Mouse (Mus musculus) limb, embryonic 11.5 days (tissue): Measurements from ENCODE around the gene Muc20. TPM values are rescaled to one million over a fixed set of nuclear protein-coding genes. Genes with fewer than 3 reads are reported as not detected.

Experiments
- ATAC-seq: fragments of 200-750 bp; cut with Nextera tagmentation; 2 replicates; pipeline ENCODE4 v1.8.0; 2017; ENCODE audit warnings: low read depth; ENCODE audit not compliant: insufficient number of reproducible peaks, low FRiP score, low TSS enrichment
- DNase-seq: peaks from one replicate; pipeline ENCODE4 v3.0.0-alpha.2; 2015; ENCODE audit warnings: low spot score
- H3K27ac ChIP-seq: fragments of 300-500 bp; sonication (generic); replicated peaks from 2 replicates; pipeline ENCODE4 v1.5.1; 2014; ENCODE audit warnings: low read depth, mild to moderate bottlenecking, low read length
- H3K27me3 ChIP-seq: fragments of 300-500 bp; sonication (generic); 2 replicates; pipeline ENCODE4 v1.6.1; 2014; ENCODE audit warnings: mild to moderate bottlenecking, low read length, mixed read lengths; ENCODE audit not compliant: control insufficient read depth, insufficient read depth
- H3K36me3 ChIP-seq: fragments of 300-500 bp; sonication (generic); 2 replicates; pipeline ENCODE4 v1.6.1; 2014; ENCODE audit warnings: mild to moderate bottlenecking, low read length, moderate library complexity, mixed read lengths; ENCODE audit not compliant: control insufficient read depth, insufficient read depth
- H3K4me1 ChIP-seq: fragments of 300-500 bp; sonication (generic); 2 replicates; pipeline ENCODE4 v1.6.1; 2014; ENCODE audit warnings: low read length, mixed read lengths; ENCODE audit not compliant: control insufficient read depth, insufficient read depth
- H3K4me2 ChIP-seq: fragments of 300-500 bp; sonication (generic); 2 replicates; pipeline ENCODE4 v1.6.1; 2014; ENCODE audit warnings: low read depth, mild to moderate bottlenecking, moderate library complexity; ENCODE audit not compliant: severe bottlenecking
- H3K4me3 ChIP-seq: fragments of 300-500 bp; sonication (generic); 2 replicates; pipeline ENCODE4 v1.5.1; 2014; ENCODE audit warnings: low read depth, low read length
- H3K9ac ChIP-seq: fragments of 300-500 bp; sonication (generic); 2 replicates; pipeline ENCODE4 v1.6.1; 2014; ENCODE audit warnings: mild to moderate bottlenecking, low read length
- H3K9me3 ChIP-seq: fragments of 300-500 bp; sonication (generic); 2 replicates; pipeline ENCODE4 v1.6.1; 2016; ENCODE audit warnings: low read length; ENCODE audit not compliant: control insufficient read depth
- WGBS: fragments of 180-500 bp; shearing (Covaris S2); extraction: QIAGEN DNeasy Blood & Tissue Kit; methylation state at CpG from one replicate; pipeline ENCODE4 v1.1.7; 2014; 5-methylcytosine and 5-hydroxymethylcytosine counted together
- polyA plus RNA-seq: library from polyadenylated mRNA; unstranded; fragments of >200 nt; fragmentation: Nextera tagmentation; extraction: Ambion mirVana; gene quantifications from 2 replicates; pipeline ENCODE4 v1.2.1, GENCODE M21; 2014

The Muc20 gene
- polyA plus RNA-seq: not detected in 2 replicates

DNA sequence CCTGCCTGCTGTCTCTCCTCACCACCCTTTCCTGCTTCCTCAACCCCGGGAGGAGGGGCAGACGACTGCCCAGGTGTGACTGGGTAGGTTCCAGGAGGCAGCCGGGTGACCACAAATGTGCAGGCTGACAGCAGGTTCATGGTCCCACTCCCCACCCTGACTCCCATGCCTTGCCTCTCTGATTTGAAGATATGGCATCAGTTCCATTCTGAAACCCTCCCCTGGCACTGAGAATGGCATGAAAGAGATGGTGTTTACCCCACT is at the start of gene Muc20:
Gene Muc20, minus strand, starts transcription at position 10 of the 264 bp plus-strand sequence.
- H3K4me2 ChIP-seq: no peak within 1 kb of the TSS
- H3K27me3 ChIP-seq: no peaks in the 10 kb centered on the region
- ATAC-seq: no peak
- DNase-seq: no peak
- 80% methylated on average over 3 of the region's 3 CpGs for WGBS
- H3K36me3 ChIP-seq: no peaks in the 10 kb centered on the region
- H3K4me1 ChIP-seq: no peaks in the 10 kb centered on the region
- H3K9ac ChIP-seq: no peak within 1 kb of the TSS
- no peak within 1 kb of the TSS for H3K27ac ChIP-seq
- no peak within 1 kb of the TSS for H3K4me3 ChIP-seq
- no peaks in the 10 kb centered on the region for H3K9me3 ChIP-seq

DNA sequence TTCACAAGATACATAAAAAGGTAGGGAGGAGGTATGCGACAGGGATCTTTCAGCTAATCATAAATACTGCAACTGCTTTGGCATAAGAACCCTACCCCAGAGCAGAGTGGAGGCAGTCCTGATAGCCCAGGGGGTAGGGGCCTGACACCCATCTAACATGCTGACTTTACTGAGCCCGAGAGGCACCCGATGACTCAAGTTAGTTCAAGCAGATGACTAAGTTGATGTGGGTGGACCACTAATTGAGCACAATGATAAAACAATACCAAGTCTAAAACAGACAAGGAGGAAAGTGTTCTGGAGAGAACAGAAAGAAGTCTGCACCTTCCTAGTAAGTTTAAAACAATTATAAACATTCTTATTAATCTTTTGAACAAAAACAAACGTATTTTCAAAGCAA is 34.3 kb upstream of the Muc20 start:
- 85% methylated on average over 4 of the region's 4 CpGs for WGBS
- no peaks in the 10 kb centered on the region for H3K4me1 ChIP-seq
- ATAC-seq (no peak), DNase-seq (no peak)
- no peaks in the 10 kb centered on the region for H3K27me3 ChIP-seq
- no peak overlapping the region for H3K9ac ChIP-seq
- peaks cover 4% of the 10 kb centered on the region for H3K36me3 ChIP-seq
- H3K4me3 ChIP-seq: no peak overlapping the region
- H3K9me3 ChIP-seq: no peaks in the 10 kb centered on the region
- no peak overlapping the region for H3K27ac ChIP-seq
- H3K4me2 ChIP-seq: no peak overlapping the region

DNA sequence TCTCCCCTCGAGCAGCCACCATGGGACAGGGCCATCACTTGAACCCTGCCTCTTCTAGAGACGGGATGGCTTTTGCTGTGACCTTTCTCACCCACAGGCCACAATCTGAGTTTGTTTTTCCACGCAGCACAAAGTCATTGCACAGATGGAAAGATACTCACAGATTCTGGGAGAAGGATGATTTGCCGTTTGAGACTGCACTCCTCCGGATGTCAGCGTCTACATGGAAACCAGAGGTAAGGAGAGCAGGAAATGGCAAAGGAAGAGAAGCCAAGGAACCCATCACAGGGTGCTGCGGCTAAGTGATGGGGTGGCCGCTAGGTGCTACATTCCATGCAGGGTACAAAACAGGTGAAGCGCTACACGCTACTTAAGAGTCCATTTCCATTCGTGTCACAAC is 31.9 kb upstream of the Muc20 start:
- H3K9me3 ChIP-seq: no peaks in the 10 kb centered on the region
- H3K27ac ChIP-seq: no peak overlapping the region
- H3K9ac ChIP-seq: no peak overlapping the region
- no peak overlapping the region for H3K4me3 ChIP-seq
- peaks cover 3% of the 10 kb centered on the region for H3K36me3 ChIP-seq
- 86% methylated on average over 11 of the region's 11 CpGs for WGBS
- H3K4me1 ChIP-seq: no peaks in the 10 kb centered on the region
- DNase-seq: no peak
- no peak overlapping the region for H3K4me2 ChIP-seq
- no peak for ATAC-seq
- H3K27me3 ChIP-seq: no peaks in the 10 kb centered on the region

DNA sequence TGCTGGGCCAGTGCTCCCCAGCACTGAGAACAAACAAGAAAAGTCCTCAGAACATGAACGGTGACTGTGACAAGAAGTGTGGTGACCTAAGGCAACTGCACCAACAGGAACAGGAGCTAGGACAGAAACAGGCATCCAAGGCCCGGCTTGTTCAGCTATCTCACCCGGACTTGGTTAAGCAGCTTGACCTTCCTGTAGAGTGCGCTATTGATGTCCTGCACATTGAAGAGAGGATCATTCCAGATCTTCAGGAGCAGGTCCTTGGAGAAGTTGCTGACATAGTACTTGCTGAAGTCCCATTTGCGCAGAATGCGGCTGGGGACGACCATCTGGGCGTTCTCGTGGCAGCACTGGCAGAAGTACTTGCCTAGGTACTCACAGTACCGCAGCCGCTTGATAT is 29.3 kb upstream of the Muc20 start:
- H3K4me3 ChIP-seq: no peak overlapping the region
- no peak overlapping the region for H3K27ac ChIP-seq
- H3K9ac ChIP-seq: no peak overlapping the region
- 94% methylated on average over 11 of the region's 11 CpGs for WGBS
- H3K4me2 ChIP-seq: no peak overlapping the region
- DNase-seq (no peak), ATAC-seq (no peak)
- no peaks in the 10 kb centered on the region for H3K4me1 ChIP-seq
- no peaks in the 10 kb centered on the region for H3K27me3 ChIP-seq
- H3K9me3 ChIP-seq: no peaks in the 10 kb centered on the region
- peaks cover 4% of the 10 kb centered on the region for H3K36me3 ChIP-seq

DNA sequence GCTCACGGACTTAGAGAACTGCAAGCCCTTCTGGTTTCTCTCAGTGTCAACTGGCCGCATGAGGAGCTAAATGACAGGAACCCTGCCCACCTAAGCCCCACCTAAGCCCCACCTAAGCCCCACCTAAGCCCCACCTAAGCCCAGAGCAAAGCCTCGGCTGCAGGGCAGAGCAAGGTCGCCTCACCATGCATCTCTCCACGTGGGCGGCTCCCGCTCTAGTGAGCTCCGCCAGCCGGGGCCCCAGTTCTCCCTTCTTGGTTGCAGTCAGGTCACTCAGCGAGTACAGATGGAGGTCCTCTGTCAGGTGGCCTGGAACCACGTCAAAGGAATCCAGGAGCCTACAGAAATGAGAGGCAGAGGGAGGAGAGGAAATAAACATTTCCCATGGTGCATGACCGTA is 28.1 kb upstream of the Muc20 start:
- Histone ChIP-seq H3K9ac (no peak overlapping the region), H3K9me3 (no peaks in the 10 kb centered on the region), H3K27me3 (no peaks in the 10 kb centered on the region), H3K4me3 (no peak overlapping the region), H3K36me3 (peaks cover 4% of the 10 kb centered on the region), H3K27ac (no peak overlapping the region), H3K4me1 (no peaks in the 10 kb centered on the region), H3K4me2 (no peak overlapping the region)
- DNase-seq (no peak), ATAC-seq (no peak)
- 77% methylated on average over 12 of the region's 12 CpGs for WGBS

DNA sequence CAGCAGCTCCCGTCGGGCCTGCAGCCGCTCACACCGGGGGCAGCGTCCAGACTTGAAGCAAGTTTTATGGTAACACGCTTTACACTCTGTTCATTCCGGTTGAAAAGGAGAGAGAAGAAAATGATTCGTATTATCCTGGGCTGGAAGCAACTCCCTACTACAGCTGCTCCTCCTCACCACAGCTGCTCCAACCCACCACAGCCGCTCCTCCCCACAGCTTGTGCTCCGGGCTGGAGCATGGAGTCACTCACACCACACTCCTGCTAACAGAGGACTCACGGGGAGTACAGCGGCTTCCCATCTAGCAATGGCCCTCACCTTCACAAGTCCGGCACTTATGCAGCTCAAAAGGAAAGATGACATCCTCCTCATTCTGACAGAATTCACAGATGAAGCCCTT is 26.8 kb upstream of the Muc20 start:
- Histone ChIP-seq H3K9ac (no peak overlapping the region), H3K4me2 (no peak overlapping the region), H3K27me3 (no peaks in the 10 kb centered on the region), H3K27ac (no peak overlapping the region), H3K4me3 (no peak overlapping the region), H3K4me1 (no peaks in the 10 kb centered on the region), H3K9me3 (no peaks in the 10 kb centered on the region), H3K36me3 (peaks cover 4% of the 10 kb centered on the region)
- DNase-seq (no peak), ATAC-seq (no peak)
- WGBS: 94% methylated on average over 13 of the region's 13 CpGs

DNA sequence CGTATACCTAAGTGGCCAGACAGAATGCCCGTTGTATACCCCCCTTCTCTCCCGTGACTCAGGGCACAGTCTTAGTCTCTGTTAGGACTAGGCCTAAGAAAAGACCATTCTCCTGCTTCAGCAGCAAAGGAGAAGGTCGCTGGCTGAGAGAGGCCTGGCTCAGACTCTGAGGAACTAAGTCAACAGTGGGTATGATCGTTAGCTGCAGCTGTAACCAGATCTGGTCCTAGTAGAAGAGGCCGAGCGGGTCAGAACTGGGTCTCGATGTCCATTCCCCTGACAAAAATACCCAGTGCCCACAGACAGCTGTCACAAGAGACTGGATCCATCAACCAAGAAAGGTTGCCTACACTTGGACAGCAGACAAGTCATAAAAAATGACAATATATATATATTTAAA is 26.3 kb upstream of the Muc20 start:
- Histone ChIP-seq H3K4me1 (no peaks in the 10 kb centered on the region), H3K4me3 (no peak overlapping the region), H3K27me3 (no peaks in the 10 kb centered on the region), H3K9ac (no peak overlapping the region), H3K36me3 (peaks cover 4% of the 10 kb centered on the region), H3K27ac (no peak overlapping the region), H3K4me2 (no peak overlapping the region), H3K9me3 (no peaks in the 10 kb centered on the region)
- ATAC-seq (no peak), DNase-seq (no peak)
- 89% methylated on average over 8 of the region's 8 CpGs for WGBS

DNA sequence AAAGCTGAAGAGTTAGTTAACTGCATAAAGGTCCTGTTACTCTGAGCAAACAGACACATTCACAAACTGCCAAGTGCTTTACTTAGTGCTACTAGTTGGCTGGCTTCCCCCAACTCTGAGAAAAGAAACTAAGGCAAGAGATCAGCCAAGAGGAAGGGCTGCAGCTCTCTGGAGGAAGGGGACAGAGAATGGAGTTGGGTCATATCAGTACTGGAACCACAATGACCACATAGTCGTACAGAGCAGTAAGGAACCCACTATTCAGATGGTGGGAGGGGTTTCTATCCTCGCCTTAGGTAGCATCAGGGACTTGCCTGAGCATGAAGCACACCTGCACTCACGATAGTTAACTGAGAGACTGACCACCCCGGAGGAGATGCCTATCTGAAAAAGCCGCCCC is 25.6 kb upstream of the Muc20 start:
- H3K36me3 ChIP-seq: peaks cover 4% of the 10 kb centered on the region
- H3K27me3 ChIP-seq: no peaks in the 10 kb centered on the region
- H3K9me3 ChIP-seq: no peaks in the 10 kb centered on the region
- no peak overlapping the region for H3K9ac ChIP-seq
- WGBS: 81% methylated on average over 5 of the region's 5 CpGs
- no peak for DNase-seq
- no peak overlapping the region for H3K4me3 ChIP-seq
- no peak for ATAC-seq
- no peak overlapping the region for H3K27ac ChIP-seq
- no peaks in the 10 kb centered on the region for H3K4me1 ChIP-seq
- H3K4me2 ChIP-seq: no peak overlapping the region

DNA sequence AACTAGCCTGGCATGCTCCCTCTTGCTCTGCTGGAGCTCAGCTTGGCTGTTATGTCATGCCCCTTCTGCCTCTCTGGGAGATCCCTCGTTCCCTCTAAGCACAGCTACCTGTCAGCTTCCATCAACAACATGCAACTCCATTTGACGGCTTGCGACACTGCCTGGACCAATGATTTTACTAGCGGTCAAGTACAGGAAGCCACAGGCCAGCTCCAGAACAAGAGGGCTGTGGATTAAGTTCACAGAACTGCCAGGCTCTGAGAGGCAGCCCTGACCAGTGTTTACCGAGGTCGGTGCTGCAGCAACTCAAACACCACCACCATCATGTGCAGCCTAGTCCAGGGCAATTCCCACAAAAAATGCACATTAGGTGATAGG is 25.2 kb upstream of the Muc20 start:
- H3K36me3 ChIP-seq: peaks cover 2% of the 10 kb centered on the region; the same call in 1 of the 2 replicates
- DNase-seq (no peak), ATAC-seq (no peak)
- H3K4me2 ChIP-seq: no peak overlapping the region
- no peaks in the 10 kb centered on the region for H3K4me1 ChIP-seq
- no peak overlapping the region for H3K9ac ChIP-seq
- H3K27me3 ChIP-seq: no peaks in the 10 kb centered on the region
- no peaks in the 10 kb centered on the region for H3K9me3 ChIP-seq
- H3K27ac ChIP-seq: no peak overlapping the region
- H3K4me3 ChIP-seq: no peak overlapping the region
- WGBS: 79% methylated on average over 6 of the region's 6 CpGs
